Mouse (Mus musculus): ENCODE results near the gene Ptprd.

DNA sequence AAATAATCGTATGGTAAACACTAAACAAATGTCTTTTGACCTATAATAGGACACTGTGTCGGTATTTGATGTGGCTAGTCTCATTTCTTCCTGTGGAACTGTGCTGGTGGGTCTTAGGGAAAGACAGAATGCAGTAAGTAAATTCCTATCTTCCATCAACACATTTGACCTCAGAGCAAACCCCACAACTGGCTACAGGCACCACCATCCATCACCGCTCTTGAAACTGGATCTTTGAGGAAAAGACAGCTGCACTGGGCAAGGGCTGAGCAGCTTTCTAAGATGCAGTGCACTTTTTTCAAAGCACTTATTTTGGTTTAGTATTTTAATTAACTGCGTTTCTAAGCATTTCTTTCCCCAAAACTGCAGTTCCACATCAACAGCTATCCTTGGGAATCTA, 1768.2 kb downstream of the Ptprd start:
- TF ChIP-seq GATA1 (IDR thresholded peaks at IDR 0.05; ENCODE audit: borderline replicate concordance, low read length) (no peak), FLI1 (IDR thresholded peaks at IDR 0.05; ENCODE audit: low read length) (no peak)
